Mouse (Mus musculus): Measurements from ENCODE around the gene Il2rb. TPM values are rescaled to one million over a fixed set of nuclear protein-coding genes. Genes with fewer than 3 reads are reported as not detected.

Il2rb gene
- total RNA-seq, 4 experiments from 2014 or later: 0.12 to 0.50 (median 0.30) TPM

GRCm38 (mm10) chr15:78482518-78482917, 12.6 kb downstream of the Il2rb start:
- no peak for DNase-seq (ENCODE audit: low spot score in 2 of 2)

GRCm38 (mm10) chr15:78481448-78482000, 13.5 kb downstream of the Il2rb start:
- DNase-seq (ENCODE audit: low spot score in 2 of 2): no peak

DNA sequence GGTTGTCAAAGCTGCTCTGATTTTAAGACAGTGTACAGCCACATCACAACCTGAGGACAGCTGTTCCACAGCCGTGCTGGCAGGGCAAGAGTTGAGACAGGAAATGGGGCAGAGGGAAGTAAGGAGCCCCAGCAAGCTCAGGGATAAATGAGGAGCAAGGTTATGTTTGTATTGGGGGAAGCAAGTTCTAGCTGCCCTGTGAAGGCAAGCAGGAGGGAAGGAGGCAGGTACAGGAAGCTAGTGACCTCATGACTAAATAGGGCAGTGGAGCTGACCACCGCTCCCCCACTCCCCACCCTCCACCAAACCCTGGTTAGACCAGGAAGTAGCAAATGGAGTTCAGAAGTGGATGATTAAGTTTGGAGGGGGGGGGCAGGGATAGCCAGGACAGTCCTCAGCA, 14.1 kb downstream of the Il2rb start:
- no peak for DNase-seq (ENCODE audit: low spot score in 2 of 2)

- DNase-seq (ENCODE audit: low spot score in 2 of 2): no peak
Measured at GRCm38 (mm10) chr15:78480111-78480510, 15.0 kb downstream of the Il2rb start.

DNA sequence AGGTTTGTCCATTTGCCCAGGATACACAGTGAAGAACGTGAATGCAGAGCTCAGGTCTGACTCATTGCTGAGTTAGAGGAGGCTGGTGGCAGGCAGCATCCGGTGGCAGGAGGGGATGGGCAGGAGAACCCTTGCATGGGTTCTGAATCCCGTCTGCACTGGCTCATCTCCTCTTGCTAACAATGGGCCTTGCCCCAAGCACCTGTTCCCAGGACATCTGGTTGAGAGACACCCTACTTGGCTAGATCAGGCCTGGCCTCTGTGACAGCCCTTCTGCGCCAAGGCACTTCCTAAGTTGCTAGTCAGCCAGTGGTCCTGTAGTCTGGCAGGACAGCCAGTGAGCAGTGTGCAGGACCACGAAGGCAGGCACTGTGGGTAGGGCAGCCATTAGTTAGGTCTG, 15.6 kb downstream of the Il2rb start:
- no peak for DNase-seq (ENCODE audit: low spot score in 2 of 2)

GRCm38 (mm10) chr15:78478073-78478472, 17.0 kb downstream of the Il2rb start:
- no peak for DNase-seq (ENCODE audit: low spot score in 2 of 2)

GRCm38 (mm10) chr15:78476878-78477277, 18.2 kb downstream of the Il2rb start:
- DNase-seq (ENCODE audit: low spot score in 2 of 2): no peak

- no peak for DNase-seq (ENCODE audit: low spot score in 2 of 2)
Measured at GRCm38 (mm10) chr15:78475604-78476031, 19.5 kb downstream of the Il2rb start.

- DNase-seq (ENCODE audit: low spot score in 2 of 2): no peak
Measured at GRCm38 (mm10) chr15:78473442-78473841, 21.6 kb downstream of the Il2rb start.

DNA sequence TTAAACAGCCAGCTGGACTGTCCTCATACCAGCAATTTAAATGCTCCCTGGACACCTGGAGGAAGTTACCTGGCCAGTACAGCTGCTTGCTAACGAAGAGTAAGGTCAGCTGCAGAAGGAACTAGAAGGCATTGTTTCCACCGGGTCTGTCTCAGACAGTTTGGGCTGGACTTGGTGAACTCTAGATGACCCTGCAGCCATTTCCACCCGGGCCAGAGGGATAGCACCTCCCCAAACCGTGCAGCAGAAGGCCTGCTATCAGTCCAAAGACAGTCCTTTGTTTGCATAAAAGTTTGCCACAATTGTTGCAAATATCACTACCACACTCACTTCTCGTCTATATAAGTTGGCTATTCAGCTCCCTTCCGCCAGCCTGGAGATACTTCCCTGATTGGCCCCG, 23.2 kb downstream of the Il2rb start:
- no peak for DNase-seq (ENCODE audit: low spot score in 2 of 2)

DNA sequence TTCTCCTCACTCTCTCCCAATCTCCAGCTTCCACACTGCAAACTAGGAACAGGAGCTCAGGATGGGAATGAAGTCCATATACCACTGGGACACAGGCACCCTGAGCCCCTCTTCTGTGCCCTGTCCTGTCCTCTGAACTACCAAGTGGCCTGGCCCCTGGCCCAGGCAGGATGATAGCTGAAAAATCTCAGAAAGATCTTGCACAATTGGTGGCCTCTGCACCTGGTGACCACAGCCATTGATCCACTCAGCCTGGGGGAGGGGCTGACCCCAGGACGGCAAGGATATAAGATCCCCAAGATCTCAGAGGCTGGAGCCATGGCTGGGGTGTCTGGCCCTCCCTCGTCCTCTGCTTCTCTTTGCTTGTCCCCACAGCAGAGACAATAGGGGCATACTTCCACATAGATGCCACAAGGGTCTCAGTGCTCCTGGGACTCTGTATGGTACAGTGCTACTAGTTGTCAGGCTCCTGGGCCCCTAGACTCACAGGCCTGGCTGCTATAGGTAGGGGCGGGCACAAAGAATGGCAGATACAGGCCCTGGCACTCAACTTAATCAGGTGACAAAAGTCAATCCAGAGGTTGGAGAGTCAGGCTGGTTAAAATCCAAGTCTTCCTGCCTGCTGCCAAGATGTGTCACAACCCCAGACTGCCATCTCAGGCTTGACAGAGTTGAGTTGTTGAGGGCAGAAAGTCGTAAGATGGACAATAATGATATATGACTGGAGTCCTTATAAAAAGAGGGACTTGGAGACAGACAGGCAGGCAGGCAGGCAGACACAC, 24.4 kb downstream of the Il2rb start:
- no peak for DNase-seq (ENCODE audit: low spot score in 2 of 2)

DNA sequence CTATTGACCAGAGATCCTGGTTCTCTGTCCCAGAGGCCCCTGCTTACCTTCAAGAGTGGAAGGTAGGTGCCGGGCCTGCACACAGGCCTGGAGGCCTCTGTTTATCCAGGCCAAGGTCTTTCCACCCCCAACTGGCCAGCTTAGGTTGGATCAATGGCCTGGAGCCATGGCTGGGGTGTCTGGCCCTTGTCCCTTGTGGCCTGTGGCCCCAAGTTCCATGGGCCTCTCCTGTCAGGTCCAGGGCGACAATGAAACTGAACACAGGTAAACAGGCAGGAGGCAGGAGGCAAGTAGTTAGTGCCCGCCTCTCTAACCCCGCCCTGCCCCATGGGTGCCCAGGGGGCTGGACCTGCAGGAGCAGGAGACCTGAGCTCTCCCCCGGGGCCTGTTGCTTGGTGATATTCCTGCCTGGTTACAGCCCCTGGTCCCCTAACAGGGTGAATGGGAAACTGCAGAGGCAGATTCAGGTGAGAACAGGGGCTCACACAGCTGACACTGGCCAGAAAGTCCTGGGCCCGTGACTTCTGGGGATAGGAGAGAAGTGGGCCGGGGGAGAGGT, 26.6 kb downstream of the Il2rb start, which contains the start of gene Tmprss6:
Tmprss6 (minus strand) TSS at position 256 of the 559 bp plus-strand sequence.
- no peak for DNase-seq (ENCODE audit: low spot score in 2 of 2)

DNA sequence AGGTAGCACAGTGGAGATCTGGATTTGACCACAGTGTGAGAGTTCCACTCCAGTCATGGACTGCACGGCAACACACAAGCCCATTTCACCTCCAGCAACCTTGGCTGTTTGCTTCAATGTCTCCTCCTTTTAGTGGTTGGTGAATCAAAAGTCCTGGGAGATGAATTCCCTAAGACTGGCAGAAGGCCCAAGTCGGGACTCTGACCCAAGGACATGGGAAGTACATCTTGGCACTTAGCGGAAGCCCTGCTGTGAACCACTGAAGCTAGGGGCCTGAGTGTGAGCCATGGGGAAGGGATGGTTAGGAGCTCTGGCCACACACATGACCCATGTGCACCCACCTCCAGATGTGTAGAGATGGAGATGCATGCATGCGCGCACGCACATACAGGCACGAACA, 27.5 kb downstream of the Il2rb start:
- no peak for DNase-seq (ENCODE audit: low spot score in 2 of 2)

DNA sequence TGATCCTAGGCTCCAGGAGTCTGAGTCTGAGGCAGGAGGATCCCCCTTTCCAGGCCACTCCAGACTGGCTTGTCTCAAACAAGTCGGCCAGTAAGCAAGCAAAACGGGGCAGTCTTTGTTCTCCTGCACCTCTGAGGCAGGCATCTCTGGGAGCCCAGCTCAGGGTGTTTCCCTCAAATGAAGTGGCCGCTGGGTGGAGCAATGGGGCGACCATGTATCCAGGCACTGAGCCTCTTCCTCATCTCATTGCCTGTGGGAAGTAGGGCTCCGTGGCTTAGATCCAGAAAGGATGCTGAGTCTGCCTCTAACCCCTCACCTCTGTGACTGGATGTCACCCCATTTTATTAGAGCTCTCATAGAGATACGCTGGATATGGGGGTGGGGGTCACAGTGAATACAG, 28.3 kb downstream of the Il2rb start:
- DNase-seq (ENCODE audit: low spot score in 2 of 2): no peak

DNA sequence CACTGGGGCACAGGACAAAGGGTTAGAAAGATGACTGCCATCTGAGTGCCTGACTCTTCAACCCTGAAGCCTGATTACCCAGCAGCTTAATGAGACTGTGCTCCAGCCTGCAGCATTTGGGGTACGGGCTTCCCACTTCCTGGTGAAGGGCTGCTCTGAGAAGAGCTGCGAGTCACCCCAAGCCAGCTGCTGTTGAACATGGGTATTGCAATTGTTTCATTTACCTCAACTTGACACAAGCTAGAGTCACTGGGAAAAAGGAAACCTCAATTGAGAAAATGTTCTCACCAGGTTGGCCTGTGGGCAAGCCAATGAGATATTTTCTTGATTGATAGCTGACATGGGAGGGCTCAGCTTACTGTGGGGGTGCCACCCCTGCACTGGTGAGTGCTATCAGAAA, 32.1 kb downstream of the Il2rb start:
- no peak for DNase-seq (ENCODE audit: low spot score in 2 of 2)

GRCm38 (mm10) chr15:78457193-78457592, 37.9 kb downstream of the Il2rb start:
- no peak for DNase-seq (ENCODE audit: low spot score in 2 of 2)

DNA sequence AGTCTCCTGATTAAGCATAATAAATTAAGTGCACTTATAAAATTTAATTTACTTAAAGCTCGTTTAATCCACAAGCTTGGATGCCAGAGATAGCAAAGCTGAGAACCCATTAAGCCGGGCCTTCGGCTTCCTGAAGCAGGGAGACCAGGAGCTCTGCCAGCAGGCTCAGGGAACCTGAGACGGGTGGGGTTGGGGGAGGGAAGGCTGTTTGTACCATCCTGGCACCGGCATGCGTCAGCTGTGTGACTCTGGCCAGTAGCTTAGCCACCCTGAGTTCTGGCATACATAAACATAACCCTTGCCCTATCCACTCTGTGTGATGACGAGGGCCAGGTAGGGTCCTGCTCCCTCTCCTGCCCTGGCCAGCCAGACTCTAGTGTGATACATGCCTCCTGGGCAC, 39.0 kb downstream of the Il2rb start:
- DNase-seq (ENCODE audit: low spot score in 2 of 2): no peak

- DNase-seq (ENCODE audit: low spot score in 2 of 2): no peak
Measured at GRCm38 (mm10) chr15:78455168-78455567, 39.9 kb downstream of the Il2rb start.

GRCm38 (mm10) chr15:78452929-78453328, 42.1 kb downstream of the Il2rb start:
- no peak for DNase-seq (ENCODE audit: low spot score in 2 of 2)

DNA sequence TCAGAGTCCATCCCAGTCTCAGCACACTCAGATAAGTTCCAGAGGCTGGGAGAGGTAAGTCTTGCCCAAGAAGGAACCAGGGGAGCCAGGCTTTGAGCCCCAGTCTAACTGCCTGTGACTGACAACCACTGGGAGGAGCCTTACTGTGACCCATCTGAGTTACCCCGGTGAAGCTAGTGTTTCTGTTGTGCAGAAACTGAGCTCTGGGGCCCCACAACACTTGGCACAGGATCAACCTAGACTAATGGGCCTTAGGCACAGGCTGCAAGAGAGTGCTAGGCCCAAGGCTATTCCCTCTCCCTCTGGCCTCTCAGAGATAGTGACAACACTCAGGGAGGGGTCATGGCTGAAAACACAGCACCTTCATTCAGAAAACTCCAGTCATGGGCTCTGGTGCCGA, 43.9 kb downstream of the Il2rb start:
- no peak for DNase-seq (ENCODE audit: low spot score in 2 of 2)

GRCm38 (mm10) chr15:78450419-78450768, 44.7 kb downstream of the Il2rb start:
- no peak for DNase-seq (ENCODE audit: low spot score in 2 of 2)

DNA sequence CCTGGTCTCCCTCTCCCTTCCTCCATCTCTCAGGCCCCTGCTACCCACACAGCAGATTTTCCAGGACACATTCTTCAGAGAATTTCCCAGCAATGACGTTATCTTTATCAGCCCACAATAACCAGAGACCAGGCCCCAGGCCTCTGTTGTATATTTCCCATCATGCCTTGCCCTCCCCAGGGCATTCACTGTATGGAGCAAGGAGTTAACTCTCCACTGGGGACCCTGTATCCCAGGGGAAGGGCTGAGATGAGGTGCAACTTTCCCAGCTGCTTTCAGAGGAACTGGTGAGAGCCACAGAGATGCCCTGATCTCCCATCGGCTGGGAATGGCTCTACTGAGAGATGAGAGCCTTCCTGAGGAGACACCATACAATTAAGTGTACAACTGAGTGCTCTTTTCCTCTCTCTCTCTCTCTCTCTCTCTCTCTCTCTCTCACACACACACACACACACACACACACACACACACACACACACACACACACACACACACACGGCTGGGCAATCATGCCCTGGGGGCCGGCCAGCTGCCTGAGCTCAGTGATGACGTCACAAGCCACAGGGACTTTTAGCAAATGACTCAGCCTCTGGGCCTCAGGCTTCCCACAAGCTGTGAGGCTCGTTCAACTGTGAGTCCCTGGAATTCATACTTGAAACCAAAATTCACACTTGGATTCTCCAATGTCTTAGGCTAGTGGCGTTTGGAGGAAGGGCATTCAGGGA, 45.2 kb downstream of the Il2rb start:
- DNase-seq (ENCODE audit: low spot score in 2 of 2): no peak

All from layer of hippocampus, adult 8-10 months (tissue).